Mouse (Mus musculus) ES-CJ7 (cell line): ENCODE results near the gene Erc2.

Experiments used
- DNase-seq: peaks from one replicate; pipeline ENCODE4 v3.0.0; 2011; ENCODE audit warnings: low read depth, low spot score

Gene Erc2

GRCm38 (mm10) chr14:27937922-27938321 is 315.7 kb downstream of the Erc2 start:
- DNase-seq: no peak

DNA sequence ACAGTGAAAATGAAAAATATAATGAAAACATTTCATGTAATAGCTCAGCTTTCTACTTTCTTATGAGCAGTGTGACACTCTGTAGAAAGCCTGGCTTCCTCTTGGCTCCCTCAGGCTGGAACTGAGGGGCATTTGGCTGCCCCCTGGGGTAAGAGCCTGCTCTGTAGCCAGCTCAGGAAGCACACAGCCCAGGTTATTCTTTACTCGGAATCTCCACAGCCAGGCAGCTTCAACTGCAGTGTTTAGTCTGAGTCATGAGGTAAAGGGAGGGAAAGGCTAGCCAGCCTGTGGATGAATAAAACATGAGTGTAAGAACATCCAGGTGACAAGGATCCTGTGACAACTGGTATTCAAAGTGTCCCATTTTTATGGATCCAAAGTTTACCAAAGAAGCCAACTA is 323.0 kb downstream of the Erc2 start:
- no peak for DNase-seq

DNA sequence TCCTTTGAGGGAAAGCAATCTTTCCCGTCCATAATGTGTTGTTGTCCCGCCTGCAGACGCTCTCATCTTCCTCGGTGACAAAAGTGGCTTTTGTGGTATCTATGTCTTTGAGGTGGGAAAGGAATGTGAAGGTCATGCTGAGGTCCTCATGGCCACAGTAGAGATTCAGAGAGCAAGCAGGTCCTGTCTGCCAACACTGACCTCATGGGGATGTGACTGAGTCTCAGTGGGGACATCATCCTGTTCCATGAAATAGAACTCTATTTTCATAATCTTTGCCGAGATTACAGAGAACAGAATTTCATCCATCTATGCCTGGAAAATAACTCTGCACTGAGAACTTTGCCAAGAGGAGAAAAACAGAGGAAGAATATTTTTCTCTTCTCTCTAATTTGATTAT is 324.0 kb downstream of the Erc2 start:
- no peak for DNase-seq

- DNase-seq: peak; percentile 67
Observed at GRCm38 (mm10) chr14:27948391-27948790, 326.2 kb downstream of the Erc2 start.

GRCm38 (mm10) chr14:27953814-27954213 is 331.6 kb downstream of the Erc2 start:
- no peak for DNase-seq

- DNase-seq: no peak
Observed at GRCm38 (mm10) chr14:27956801-27957200, 334.6 kb downstream of the Erc2 start.

DNA sequence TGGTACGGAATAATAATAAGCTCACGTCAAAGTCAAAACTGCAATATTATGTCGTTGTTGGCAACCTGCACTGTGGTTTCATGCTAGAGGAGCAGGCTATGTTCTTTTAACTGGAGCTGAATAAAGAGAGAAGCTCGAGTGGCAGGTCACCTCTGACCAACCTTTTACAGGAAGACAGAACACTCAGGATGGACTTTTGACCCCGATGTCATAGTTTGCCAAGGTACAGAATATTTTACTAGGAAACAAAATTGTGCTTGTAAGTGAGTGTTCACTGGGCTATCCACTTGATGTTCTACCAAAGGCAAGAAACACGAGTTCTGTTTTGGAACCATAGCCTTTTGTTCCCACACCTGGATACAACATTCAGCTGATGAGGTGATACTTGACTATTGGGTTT is 351.5 kb downstream of the Erc2 start:
- DNase-seq: no peak

DNA sequence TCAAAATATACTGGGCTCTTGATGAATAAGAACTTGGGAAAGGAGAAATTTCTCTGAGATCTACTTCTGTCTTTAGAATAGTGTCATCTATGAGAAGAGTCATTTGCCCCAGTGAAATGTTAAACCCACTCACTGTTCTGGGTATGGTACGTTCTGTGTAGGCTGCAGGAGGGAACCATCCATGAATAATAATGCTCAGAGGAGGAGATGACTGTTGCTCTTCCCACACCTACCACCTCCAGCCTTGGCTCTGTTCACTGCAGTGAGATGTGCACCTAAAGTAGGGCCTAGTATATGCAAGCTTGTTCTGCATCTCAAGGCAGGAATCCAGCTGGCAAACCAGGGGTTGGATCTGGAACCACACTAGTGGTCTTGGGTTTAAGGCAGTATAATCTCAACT is 353.4 kb downstream of the Erc2 start:
- DNase-seq: no peak

DNA sequence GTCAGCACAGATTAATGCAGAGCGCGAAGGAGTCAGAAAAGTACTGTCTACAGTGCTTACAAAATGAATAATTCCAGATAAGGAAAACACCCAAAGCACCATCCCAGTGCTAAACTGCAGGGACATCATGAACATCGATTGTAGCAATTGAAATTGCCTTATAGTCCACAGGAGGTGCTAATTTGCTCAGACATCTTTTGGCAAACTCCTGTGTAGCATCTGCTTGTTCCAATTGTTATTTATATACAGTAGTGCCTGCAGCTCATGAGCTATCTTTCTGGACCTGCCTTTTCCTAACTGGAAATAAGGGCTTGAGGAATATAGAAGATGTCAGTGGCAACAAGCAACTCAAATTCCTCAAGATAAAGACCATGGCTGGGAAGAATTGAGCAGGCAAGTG is 362.5 kb downstream of the Erc2 start:
- DNase-seq: no peak

GRCm38 (mm10) chr14:27985201-27985600 is 363.0 kb downstream of the Erc2 start:
- no peak for DNase-seq

GRCm38 (mm10) chr14:27987422-27987821 is 365.2 kb downstream of the Erc2 start:
- no peak for DNase-seq

- DNase-seq: no peak
Observed at GRCm38 (mm10) chr14:27998551-27998950, 376.3 kb downstream of the Erc2 start.

DNA sequence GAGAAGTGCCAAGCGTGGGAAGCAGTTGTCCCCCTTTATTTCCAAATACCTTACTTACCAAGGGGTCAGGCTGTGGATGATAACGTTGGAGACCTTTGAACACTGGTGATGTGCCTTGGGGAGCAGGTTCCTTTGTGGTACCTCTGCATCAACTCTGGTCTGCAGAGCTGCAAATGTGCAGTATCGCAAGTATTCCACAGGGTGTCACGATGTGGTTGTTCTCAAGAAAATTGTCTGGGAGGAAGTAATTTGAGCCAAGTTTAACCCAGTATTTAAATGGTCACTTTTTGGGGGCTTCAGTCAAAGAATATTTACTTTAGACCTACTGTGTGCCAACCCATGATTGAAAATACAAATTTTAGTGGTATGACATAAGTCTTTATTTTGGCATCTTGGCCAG is 381.8 kb downstream of the Erc2 start:
- DNase-seq: peak; percentile 22

DNA sequence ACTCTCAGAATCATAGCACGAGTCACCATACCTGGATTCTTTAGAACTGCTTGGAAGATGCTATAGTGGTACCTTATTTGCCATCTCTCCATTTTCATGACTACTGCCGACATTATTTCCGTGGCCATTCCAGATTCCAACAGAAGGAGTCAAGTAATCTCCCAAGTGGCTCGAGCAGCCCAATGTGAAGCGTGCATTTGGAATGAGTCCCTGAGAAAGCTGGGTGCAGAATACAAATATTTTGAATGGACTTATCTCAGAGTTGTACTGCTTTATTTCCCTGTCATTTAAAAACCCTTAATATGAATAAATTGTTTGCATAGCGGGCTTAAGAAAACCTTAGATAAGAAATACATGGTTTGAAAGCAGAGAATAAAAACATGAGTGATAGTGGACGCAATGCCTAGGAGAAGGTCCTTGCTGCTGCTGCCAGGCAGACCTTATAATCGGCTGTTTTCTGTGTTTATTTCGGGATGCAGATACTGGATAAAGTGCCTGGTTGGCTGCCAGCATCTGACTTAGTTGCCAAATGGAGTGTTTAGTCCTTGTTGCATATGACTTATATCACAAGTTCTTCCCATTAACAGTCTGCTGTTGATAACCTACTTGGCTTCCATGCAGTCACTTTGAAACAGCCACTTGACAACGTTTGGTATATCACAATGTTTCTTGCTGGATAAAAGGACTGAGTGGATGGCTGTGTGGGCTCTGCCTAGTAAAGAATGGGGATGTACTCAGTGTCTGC is 388.5 kb downstream of the Erc2 start:
- no peak for DNase-seq

DNA sequence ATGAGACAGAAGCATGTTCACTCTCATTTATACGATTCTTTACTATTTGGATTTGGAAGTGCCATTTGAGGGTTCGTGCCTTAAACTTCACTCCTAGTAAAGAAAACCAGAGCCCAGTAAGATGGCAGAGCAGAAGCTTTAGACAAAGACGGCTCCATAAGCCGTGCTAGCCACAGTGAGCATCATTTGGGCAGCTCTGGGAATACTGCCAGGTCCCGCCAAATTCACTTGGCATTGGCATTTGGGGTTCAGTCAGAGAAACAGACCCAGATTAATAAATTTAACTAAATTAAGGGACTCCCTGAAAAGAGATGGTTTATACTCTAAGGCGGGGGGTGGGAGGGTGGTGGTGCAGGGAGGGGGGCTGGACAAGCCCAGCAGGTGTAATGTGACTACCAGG is 401.0 kb downstream of the Erc2 start:
- no peak for DNase-seq

DNA sequence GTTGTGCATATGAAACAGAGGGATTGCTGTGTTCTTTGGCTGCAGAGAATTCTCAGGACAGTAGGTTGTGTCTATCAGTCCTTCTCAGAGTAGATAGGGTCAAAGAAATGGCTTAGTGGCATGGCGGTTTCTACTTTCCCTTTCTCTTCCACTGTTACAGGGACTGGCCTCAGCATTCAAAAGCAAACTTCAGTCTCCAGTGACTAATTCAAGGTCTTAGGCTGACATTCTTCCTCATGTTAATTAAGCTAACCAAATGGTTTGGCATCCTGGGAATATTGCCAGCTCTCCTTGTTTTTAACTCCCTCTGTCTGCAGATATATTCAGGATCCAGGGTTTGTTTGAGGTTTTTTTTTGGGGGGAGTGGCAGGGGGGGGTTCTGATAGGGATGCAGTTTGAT is 408.6 kb downstream of the Erc2 start:
- DNase-seq: peak; percentile 5

DNA sequence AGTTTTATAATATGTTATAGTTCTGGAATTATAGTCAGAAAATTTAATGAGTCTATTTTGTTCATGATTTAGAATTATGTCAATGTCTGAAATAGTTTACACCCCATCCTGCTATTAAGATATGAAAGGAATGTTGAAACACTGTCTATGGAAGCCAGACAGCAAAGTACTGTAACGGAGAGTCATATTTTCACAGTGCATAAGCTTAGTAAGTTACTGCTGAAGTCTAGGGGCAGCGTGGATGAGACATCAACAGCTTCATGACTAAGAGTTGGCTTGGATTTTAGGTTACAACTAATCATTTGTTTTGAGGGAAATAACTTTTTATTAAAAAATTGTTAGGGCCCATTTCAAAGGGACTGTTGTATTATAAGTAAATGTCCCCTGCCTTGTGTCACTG is 412.8 kb downstream of the Erc2 start:
- DNase-seq: no peak

DNA sequence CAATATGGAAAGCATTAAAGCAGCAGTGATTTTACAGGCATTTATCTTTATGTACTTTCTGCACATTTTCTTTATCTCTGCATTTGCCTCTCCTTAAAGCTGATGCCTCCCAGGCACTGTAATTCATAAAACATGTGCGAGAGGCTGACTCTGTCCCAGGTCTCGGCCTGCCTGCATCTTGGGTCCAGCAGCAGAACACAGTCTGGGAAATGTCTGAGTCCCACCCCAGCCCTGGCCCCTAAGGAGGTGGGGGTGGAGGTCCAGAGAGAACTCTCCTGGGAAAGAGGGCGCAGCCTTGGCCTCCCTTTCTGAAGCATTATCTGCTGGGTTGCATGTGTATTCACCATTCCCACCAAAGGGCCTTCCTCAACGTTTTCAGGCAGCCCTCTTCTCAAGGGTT is 420.9 kb downstream of the Erc2 start:
- DNase-seq: no peak

DNA sequence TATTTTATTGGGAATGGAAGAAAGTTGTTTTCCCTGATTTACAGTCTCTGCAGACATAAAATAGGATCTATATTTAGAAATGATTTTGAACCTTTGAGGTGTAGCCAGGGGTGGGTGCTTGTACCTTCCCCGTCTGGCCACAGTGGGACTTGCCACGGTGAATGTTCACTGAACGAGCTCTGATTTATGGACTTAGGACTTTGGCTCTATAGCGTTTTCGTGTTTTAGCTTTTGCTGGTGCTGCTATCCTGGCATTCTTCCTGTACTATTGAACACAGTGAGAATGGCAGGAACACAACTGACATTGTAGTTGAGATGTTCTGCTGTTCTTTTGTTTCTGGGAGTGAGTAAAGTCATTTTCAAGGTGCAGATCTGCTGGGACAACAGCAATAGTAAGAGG is 429.4 kb downstream of the Erc2 start:
- no peak for DNase-seq

- DNase-seq: no peak
Observed at GRCm38 (mm10) chr14:28057159-28057884, 435.1 kb downstream of the Erc2 start.

GRCm38 (mm10) chr14:28057885-28058860 is 435.9 kb downstream of the Erc2 start:
- peak; percentile 12 for DNase-seq

DNA sequence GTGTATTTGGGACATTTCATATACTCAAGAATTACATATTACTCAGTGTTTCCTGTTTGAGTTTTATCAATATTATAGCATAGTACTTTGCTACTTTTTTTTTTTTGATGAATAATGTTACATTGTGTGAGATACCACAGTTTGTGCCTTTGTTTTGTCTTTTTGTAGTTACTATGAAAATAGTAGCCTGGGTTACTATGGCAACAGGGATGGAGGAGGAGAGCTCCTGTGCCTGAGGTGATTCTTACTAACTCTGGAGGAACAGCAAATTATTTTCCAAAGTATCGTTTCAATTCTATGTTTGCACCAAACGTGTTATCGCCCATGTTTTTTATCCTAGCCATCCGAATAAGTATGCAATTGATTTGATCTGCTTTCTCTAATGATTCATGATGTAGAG is 438.7 kb downstream of the Erc2 start:
- no peak for DNase-seq
